Mouse (Mus musculus) heart, postnatal 0 days (tissue): ENCODE data around the gene Il1rn. TPM values are rescaled to one million over a fixed set of nuclear protein-coding genes. Genes with fewer than 3 reads are reported as not detected.

Experiments
- ATAC-seq: fragments of 200-750 bp; cut with Nextera tagmentation; 2 replicates; pipeline ENCODE4 v1.8.0; 2017; ENCODE audit warnings: low read depth, moderate number of reproducible peaks, moderate library complexity; ENCODE audit not compliant: insufficient read depth
- DNase-seq: peaks from one replicate; pipeline ENCODE4 v3.0.0-alpha.2; 2016; ENCODE audit warnings: low spot score
- H3K27ac ChIP-seq: fragments of 300-500 bp; sonication (generic); 2 replicates; pipeline ENCODE4 v1.5.1; 2014; ENCODE audit warnings: low read depth, mild to moderate bottlenecking
- H3K27me3 ChIP-seq: fragments of 300-500 bp; sonication (generic); 2 replicates; pipeline ENCODE4 v1.6.1; 2014; ENCODE audit warnings: low read length, mixed read lengths; ENCODE audit not compliant: control insufficient read depth, insufficient read depth
- H3K36me3 ChIP-seq: fragments of 300-500 bp; sonication (generic); replicated peaks from 2 replicates; pipeline ENCODE4 v1.6.1; 2014; ENCODE audit warnings: low read length, mixed read lengths; ENCODE audit not compliant: control insufficient read depth, insufficient read depth
- H3K4me1 ChIP-seq: fragments of 300-500 bp; sonication (generic); 2 replicates; pipeline ENCODE4 v1.6.1; 2014; ENCODE audit warnings: antibody characterized with exemption; ENCODE audit not compliant: control insufficient read depth, insufficient read depth
- H3K4me2 ChIP-seq: fragments of 300-500 bp; sonication (generic); 2 replicates; pipeline ENCODE4 v1.6.1; 2014; ENCODE audit warnings: low read depth, mild to moderate bottlenecking, low read length, moderate library complexity
- H3K4me3 ChIP-seq: fragments of 300-500 bp; sonication (generic); 2 replicates; pipeline ENCODE4 v1.5.1; 2014; ENCODE audit warnings: low read depth, low read length
- H3K9ac ChIP-seq: fragments of 300-500 bp; sonication (generic); replicated peaks from 2 replicates; pipeline ENCODE4 v1.6.1; 2014; ENCODE audit warnings: low read depth, low read length, mixed read lengths
- H3K9me3 ChIP-seq: fragments of 300-500 bp; sonication (generic); replicated peaks from 2 replicates; pipeline ENCODE4 v1.6.1; 2016; ENCODE audit warnings: low read length; ENCODE audit not compliant: control insufficient read depth
- CTCF ChIP-seq: IDR thresholded peaks from 2 replicates; pipeline ENCODE4 v1.5.1; 2016; ENCODE audit warnings: antibody characterized with exemption, control low read depth, low read depth
- EP300 ChIP-seq: IDR thresholded peaks from 2 replicates; pipeline ENCODE4 v1.6.1; 2016; ENCODE audit warnings: antibody characterized with exemption, low read depth
- WGBS: fragments of 180-500 bp; shearing (Covaris S2); extraction: QIAGEN DNeasy Blood & Tissue Kit; methylation state at CpG from one replicate; pipeline ENCODE4 v1.1.7; 2014; 5-methylcytosine and 5-hydroxymethylcytosine counted together
- polyA plus RNA-seq: library from polyadenylated mRNA; unstranded; fragments of >200 nt; fragmentation: Nextera tagmentation; extraction: Ambion mirVana; gene quantifications from 2 replicates; pipeline ENCODE4 v1.2.1, GENCODE M21; 2015
- total RNA-seq: library from RNA; depleted of rRNA; stranded (reverse); fragments of >200 nt; gene quantifications from 2 replicates; pipeline ENCODE4 v1.2.3, GENCODE M21; 2014; ENCODE audit warnings: low replicate concordance

The Il1rn gene
- total and polyA plus RNA-seq, 2 experiments from 2014 or later = 0.08 to 0.19 TPM

DNA sequence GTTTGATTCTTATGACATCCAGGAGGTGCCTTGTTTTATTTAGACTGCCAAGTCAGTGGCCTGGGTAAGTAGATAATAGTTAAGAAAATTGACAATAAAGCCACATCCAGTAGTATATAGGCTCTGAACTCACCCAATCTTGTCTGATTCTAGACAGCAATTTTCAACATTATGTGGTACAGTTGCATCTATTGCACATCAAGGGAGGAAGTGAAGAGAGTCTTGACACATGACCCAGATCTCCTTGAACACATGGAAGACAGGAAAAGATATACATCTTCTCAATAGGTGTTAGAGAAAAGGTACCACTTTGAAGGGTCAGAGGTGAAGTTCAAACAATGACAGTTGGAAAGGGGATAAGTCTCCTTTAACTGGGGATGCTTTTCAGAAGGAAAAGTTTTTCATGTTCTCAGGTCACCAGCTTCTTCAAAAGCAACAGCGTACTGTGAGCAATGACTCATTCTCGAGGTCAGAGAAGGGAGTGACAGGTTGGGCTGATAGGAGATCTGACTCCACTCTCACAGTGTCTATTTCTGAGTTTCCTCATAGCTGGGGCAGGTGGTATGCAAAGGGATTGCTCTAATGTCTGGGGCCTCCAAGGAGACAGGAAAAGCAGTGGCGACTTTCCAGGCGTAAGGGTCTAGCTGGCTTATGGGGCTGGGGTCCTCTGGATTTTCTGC is 18.6 kb upstream of the Il1rn start:
- Histone ChIP-seq H3K36me3 (no peaks in the 10 kb centered on the region), H3K27me3 (no peaks in the 10 kb centered on the region), H3K9ac (no peak overlapping the region), H3K4me1 (no peaks in the 10 kb centered on the region), H3K4me3 (no peak overlapping the region), H3K27ac (no peak overlapping the region), H3K4me2 (no peak overlapping the region), H3K9me3 (no peaks in the 10 kb centered on the region)
- TF ChIP-seq EP300 (no peak), CTCF (no peak)
- WGBS = 43% methylated on average over 4 of the region's 4 CpGs
- ATAC-seq (no peak), DNase-seq (no peak)

DNA sequence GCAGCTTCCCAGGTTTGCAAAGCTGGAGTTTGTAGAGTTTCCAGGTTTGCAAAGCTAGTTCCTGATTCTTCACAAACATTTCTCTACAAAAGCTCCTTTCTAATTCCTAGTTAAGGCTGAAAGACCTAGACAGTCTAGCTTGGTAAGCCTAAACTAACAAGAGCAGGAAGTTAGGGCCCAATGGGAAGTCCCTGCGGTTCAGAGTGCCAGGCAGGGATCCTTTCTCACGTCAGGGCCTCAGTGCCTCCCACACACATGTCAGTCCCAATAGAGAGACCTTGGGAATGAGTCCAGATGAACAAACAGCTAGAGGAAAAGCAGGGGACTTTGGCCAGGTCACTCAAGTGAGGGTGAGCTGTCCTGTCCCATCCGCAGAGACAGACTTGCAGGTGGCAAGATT is 1.3 kb upstream of the Il1rn start:
- no peaks in the 10 kb centered on the region for H3K9me3 ChIP-seq
- no peak overlapping the region for H3K27ac ChIP-seq
- no peak overlapping the region for H3K4me2 ChIP-seq
- 32% methylated on average over 3 of the region's 3 CpGs for WGBS
- no peaks in the 10 kb centered on the region for H3K4me1 ChIP-seq
- TF ChIP-seq CTCF (no peak), EP300 (no peak)
- no peaks in the 10 kb centered on the region for H3K36me3 ChIP-seq
- no peak for ATAC-seq
- H3K4me3 ChIP-seq = no peak overlapping the region
- no peak overlapping the region for H3K9ac ChIP-seq
- peak; percentile 6 for DNase-seq
- no peaks in the 10 kb centered on the region for H3K27me3 ChIP-seq

DNA sequence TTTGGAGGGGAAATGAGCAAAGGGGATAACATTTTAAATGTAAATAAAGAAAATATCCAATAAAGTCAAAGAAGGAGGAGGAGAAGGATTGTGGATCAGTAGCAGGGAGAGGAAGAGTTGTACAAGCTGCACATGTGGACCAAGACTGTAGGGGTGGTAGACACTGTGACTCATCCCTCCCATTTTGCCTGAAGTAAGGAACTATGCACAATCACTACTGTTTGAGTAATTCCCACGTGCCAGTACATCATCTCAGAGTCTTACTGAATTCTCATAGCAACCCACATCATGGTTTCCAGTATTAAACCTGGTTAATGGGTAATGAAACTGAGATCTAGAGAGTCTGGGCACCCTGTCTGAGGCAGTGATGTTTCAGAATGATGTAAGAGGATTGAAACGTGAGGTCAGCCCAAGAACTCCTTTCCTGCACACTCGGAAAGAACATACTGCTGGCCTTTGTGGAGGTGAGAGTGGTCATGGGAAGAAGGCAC is 4.8 kb downstream of the Il1rn start:
- no peak for ATAC-seq
- H3K9ac ChIP-seq = no peak overlapping the region
- TF ChIP-seq CTCF (no peak), EP300 (no peak)
- H3K4me1 ChIP-seq = no peaks in the 10 kb centered on the region
- no peaks in the 10 kb centered on the region for H3K27me3 ChIP-seq
- no peaks in the 10 kb centered on the region for H3K9me3 ChIP-seq
- H3K27ac ChIP-seq = no peak overlapping the region
- H3K4me2 ChIP-seq = no peak overlapping the region
- no peaks in the 10 kb centered on the region for H3K36me3 ChIP-seq
- 56% methylated on average over 3 of the region's 3 CpGs for WGBS
- DNase-seq = no peak
- no peak overlapping the region for H3K4me3 ChIP-seq

DNA sequence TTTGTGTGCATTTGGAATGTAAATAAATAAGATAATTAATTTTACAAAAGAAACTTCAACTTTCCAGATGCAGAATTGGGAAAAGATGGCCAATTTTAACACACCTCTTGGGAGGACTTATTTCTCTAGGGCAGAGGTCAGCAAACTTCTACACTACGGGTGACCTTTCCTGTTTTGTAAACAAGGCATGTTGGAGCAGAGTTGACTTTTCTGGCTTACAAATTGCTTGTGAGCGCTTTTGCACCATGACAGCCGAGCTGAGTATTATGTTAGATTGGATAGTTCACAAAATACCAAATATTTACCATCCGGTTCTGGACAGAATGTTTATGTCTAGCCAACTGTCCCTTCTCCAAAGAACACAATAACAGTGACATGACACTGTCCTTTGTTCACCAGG is 8.0 kb downstream of the Il1rn start:
- H3K4me1 ChIP-seq = no peaks in the 10 kb centered on the region
- ATAC-seq (no peak), DNase-seq (no peak)
- no peaks in the 10 kb centered on the region for H3K36me3 ChIP-seq
- no peak for TF ChIP-seq EP300
- TF ChIP-seq CTCF = no peak
- H3K27me3 ChIP-seq = no peaks in the 10 kb centered on the region
- H3K9ac ChIP-seq = no peak overlapping the region
- no peak overlapping the region for H3K27ac ChIP-seq
- H3K9me3 ChIP-seq = no peaks in the 10 kb centered on the region
- WGBS = 78% methylated on average over 4 of the region's 4 CpGs
- no peak overlapping the region for H3K4me3 ChIP-seq
- H3K4me2 ChIP-seq = no peak overlapping the region

DNA sequence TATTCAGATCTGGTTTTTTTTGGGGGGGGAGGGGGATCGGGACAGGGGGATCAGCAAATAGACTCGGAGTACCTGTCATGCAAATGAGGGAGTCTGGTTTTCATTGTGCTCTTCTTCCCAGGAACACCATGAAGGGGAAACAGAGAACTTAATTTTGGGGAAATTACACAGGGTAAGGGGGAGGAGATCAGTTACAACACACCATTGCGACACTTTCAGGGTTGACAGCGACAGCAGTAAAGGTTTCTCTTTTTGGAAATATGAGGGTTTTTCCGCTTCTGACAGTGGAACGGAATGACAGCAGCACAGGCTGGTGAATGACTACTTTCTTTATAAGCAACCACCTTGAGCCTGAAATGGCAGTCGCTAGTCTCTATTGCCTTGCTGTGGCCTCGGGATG is 8.4 kb downstream of the Il1rn start:
- Histone ChIP-seq H3K27me3 (no peaks in the 10 kb centered on the region), H3K9me3 (no peaks in the 10 kb centered on the region), H3K4me2 (no peak overlapping the region), H3K27ac (no peak overlapping the region), H3K4me1 (no peaks in the 10 kb centered on the region), H3K9ac (no peak overlapping the region), H3K36me3 (no peaks in the 10 kb centered on the region), H3K4me3 (no peak overlapping the region)
- DNase-seq (no peak), ATAC-seq (no peak)
- TF ChIP-seq CTCF = no peak
- no peak for TF ChIP-seq EP300
- 78% methylated on average over 8 of the region's 8 CpGs for WGBS

DNA sequence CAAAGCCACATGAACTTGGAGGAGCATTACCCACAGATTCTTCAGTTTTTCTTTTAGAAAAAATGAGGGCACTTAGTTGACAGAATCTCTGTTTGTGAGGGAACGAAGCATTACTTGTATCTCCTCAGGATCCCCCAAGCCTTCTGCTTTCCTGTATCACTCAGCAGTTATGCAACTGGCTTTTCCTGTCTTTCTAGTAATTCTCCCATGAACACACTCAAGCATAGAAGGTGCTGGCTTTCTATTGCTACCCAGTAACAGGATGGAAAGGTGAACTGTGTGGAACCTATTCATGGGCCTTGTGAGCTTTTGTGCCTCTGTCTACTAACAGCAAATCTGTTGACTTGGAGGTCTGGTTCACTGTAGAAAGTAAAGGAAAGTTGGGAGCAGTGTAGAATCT is 11.3 kb downstream of the Il1rn start:
- WGBS = 79% methylated on average over 1 of the region's 1 CpGs

More for the DNA sequence above, 11.3 kb downstream of the Il1rn start:
- TF ChIP-seq EP300 (no peak), CTCF (no peak)
- no peak overlapping the region for H3K4me2 ChIP-seq
- H3K9ac ChIP-seq = no peak overlapping the region
- H3K4me3 ChIP-seq = no peak overlapping the region
- H3K27ac ChIP-seq = no peak overlapping the region
- no peaks in the 10 kb centered on the region for H3K27me3 ChIP-seq
- no peaks in the 10 kb centered on the region for H3K9me3 ChIP-seq
- DNase-seq (no peak), ATAC-seq (no peak)
- no peaks in the 10 kb centered on the region for H3K36me3 ChIP-seq
- no peaks in the 10 kb centered on the region for H3K4me1 ChIP-seq
